Mouse (Mus musculus) heart, embryonic 15.5 days (tissue): ENCODE results near the gene Sptb. TPM values are rescaled to one million over a fixed set of nuclear protein-coding genes. Genes with fewer than 3 reads are reported as not detected.

Source experiments
- ATAC-seq: fragments of 200-750 bp; cut with Nextera tagmentation; replicated peaks from 2 replicates; pipeline ENCODE4 v1.8.0; 2017; ENCODE audit warnings: low read depth, moderate TSS enrichment; ENCODE audit not compliant: insufficient number of reproducible peaks, insufficient read depth, low FRiP score
- H3K27ac ChIP-seq: fragments of 300-500 bp; sonication (generic); 2 replicates; pipeline ENCODE4 v1.5.1; 2015; ENCODE audit warnings: mild to moderate bottlenecking, inconsistent platforms
- H3K27me3 ChIP-seq: fragments of 300-500 bp; sonication (generic); 2 replicates; pipeline ENCODE4 v1.6.1; 2015; ENCODE audit warnings: inconsistent platforms
- H3K36me3 ChIP-seq: fragments of 300-500 bp; sonication (generic); 2 replicates; pipeline ENCODE4 v1.6.1; 2015; ENCODE audit warnings: mild to moderate bottlenecking, inconsistent platforms
- H3K4me1 ChIP-seq: fragments of 300-500 bp; sonication (generic); replicated peaks from 2 replicates; pipeline ENCODE4 v1.6.1; 2015; ENCODE audit warnings: inconsistent platforms
- H3K4me2 ChIP-seq: fragments of 300-500 bp; sonication (generic); 2 replicates; pipeline ENCODE4 v1.6.1; 2015; ENCODE audit warnings: inconsistent platforms, mild to moderate bottlenecking, moderate library complexity
- H3K4me3 ChIP-seq: fragments of 300-500 bp; sonication (generic); 2 replicates; pipeline ENCODE4 v1.5.1; 2015; ENCODE audit warnings: mild to moderate bottlenecking, inconsistent platforms
- H3K9ac ChIP-seq: fragments of 300-500 bp; sonication (generic); 2 replicates; pipeline ENCODE4 v1.6.1; 2015; ENCODE audit warnings: mild to moderate bottlenecking, inconsistent platforms
- H3K9me3 ChIP-seq: fragments of 300-500 bp; sonication (generic); replicated peaks from 2 replicates; pipeline ENCODE4 v1.6.1; 2016; ENCODE audit warnings: inconsistent platforms
- WGBS: fragments of 180-500 bp; shearing (Covaris S2); methylation state at CpG from one replicate; pipeline ENCODE4 v1.1.7; 2015; ENCODE audit warnings: mixed read lengths; 5-methylcytosine and 5-hydroxymethylcytosine counted together
- polyA plus RNA-seq: library from polyadenylated mRNA; unstranded; fragments of >200 nt; fragmentation: Nextera tagmentation; extraction: Ambion mirVana; gene quantifications from 2 replicates; pipeline ENCODE4 v1.2.1, GENCODE M21; 2015

Gene Sptb
- polyA plus RNA-seq, 1 experiment from 2014 or later: 5.7 TPM

- WGBS: 78% methylated on average over 4 of the region's 4 CpGs
- no peak overlapping the region for H3K9ac ChIP-seq
- H3K4me2 ChIP-seq: no peak overlapping the region
- H3K36me3 ChIP-seq: no peaks in the 10 kb centered on the region
- H3K4me1 ChIP-seq: peaks cover 90% of the 10 kb centered on the region
- no peaks in the 10 kb centered on the region for H3K9me3 ChIP-seq
- H3K27ac ChIP-seq: peak overlapping the region; percentile 80
- H3K4me3 ChIP-seq: no peak overlapping the region
- no peaks in the 10 kb centered on the region for H3K27me3 ChIP-seq
- ATAC-seq: no peak
Observed at GRCm38 (mm10) chr12:76552958-76553357, 157.4 kb downstream of the Sptb start.

GRCm38 (mm10) chr12:76552321-76552720 is 158.0 kb downstream of the Sptb start:
- 12% methylated on average over 8 of the region's 8 CpGs for WGBS
- H3K9me3 ChIP-seq: no peaks in the 10 kb centered on the region
- ATAC-seq: peak; percentile 88
- H3K27ac ChIP-seq: peak overlapping the region; percentile 80
- no peak overlapping the region for H3K4me3 ChIP-seq
- peaks cover 94% of the 10 kb centered on the region for H3K4me1 ChIP-seq
- no peak overlapping the region for H3K9ac ChIP-seq
- H3K27me3 ChIP-seq: no peaks in the 10 kb centered on the region
- no peaks in the 10 kb centered on the region for H3K36me3 ChIP-seq
- peak overlapping the region; percentile 27; the same call in 1 of the 2 replicates for H3K4me2 ChIP-seq

- WGBS: 58% methylated on average over 3 of the region's 3 CpGs
- ATAC-seq: no peak
- H3K27me3 ChIP-seq: no peaks in the 10 kb centered on the region
- no peaks in the 10 kb centered on the region for H3K9me3 ChIP-seq
- H3K4me2 ChIP-seq: no peak overlapping the region
- H3K27ac ChIP-seq: peak overlapping the region; percentile 60; the same call in 1 of the 2 replicates
- no peaks in the 10 kb centered on the region for H3K36me3 ChIP-seq
- no peak overlapping the region for H3K4me3 ChIP-seq
- no peak overlapping the region for H3K9ac ChIP-seq
- H3K4me1 ChIP-seq: peaks cover 89% of the 10 kb centered on the region
Observed at GRCm38 (mm10) chr12:76549203-76549602, 161.1 kb downstream of the Sptb start.

GRCm38 (mm10) chr12:76548082-76548423 is 162.3 kb downstream of the Sptb start:
- no peak overlapping the region for H3K4me3 ChIP-seq
- WGBS: 26% methylated on average over 7 of the region's 7 CpGs
- H3K27me3 ChIP-seq: no peaks in the 10 kb centered on the region
- peaks cover 78% of the 10 kb centered on the region for H3K4me1 ChIP-seq
- H3K9me3 ChIP-seq: no peaks in the 10 kb centered on the region
- H3K27ac ChIP-seq: peak overlapping the region; percentile 60
- H3K9ac ChIP-seq: 0 out of 2 replicates have a peak overlapping the region, but pooled peaks have one; percentile 22
- no peak for ATAC-seq
- no peaks in the 10 kb centered on the region for H3K36me3 ChIP-seq
- H3K4me2 ChIP-seq: peak overlapping the region; percentile 61; the same call in 1 of the 2 replicates

GRCm38 (mm10) chr12:76547409-76548081 is 162.8 kb downstream of the Sptb start:
- Histone ChIP-seq H3K4me2 (peak overlapping the region; percentile 61), H3K9me3 (no peaks in the 10 kb centered on the region), H3K36me3 (no peaks in the 10 kb centered on the region), H3K27ac (peak overlapping the region; percentile 60), H3K4me1 (peaks cover 72% of the 10 kb centered on the region), H3K4me3 (peak overlapping the region; percentile 35), H3K27me3 (no peaks in the 10 kb centered on the region), H3K9ac (0 out of 2 replicates have a peak overlapping the region, but pooled peaks have one; percentile 22)
- ATAC-seq: no peak
- WGBS: 33% methylated on average over 13 of the region's 13 CpGs

GRCm38 (mm10) chr12:76546383-76547276 is 163.7 kb downstream of the Sptb start:
- Histone ChIP-seq H3K36me3 (no peaks in the 10 kb centered on the region), H3K27ac (peak overlapping the region; percentile 60), H3K9ac (peak overlapping the region; percentile 43), H3K4me1 (peaks cover 68% of the 10 kb centered on the region), H3K4me3 (peak overlapping the region; percentile 35), H3K4me2 (peak overlapping the region; percentile 61), H3K27me3 (no peaks in the 10 kb centered on the region), H3K9me3 (no peaks in the 10 kb centered on the region)
- 16% methylated on average over 28 of the region's 28 CpGs for WGBS
- 0 out of 2 replicates have a peak, but pooled peaks have one; percentile 8 for ATAC-seq

- H3K9ac ChIP-seq: peak overlapping the region; percentile 43; the same call in 1 of the 2 replicates
- peak overlapping the region; percentile 3; the same call in 1 of the 2 replicates for H3K27ac ChIP-seq
- H3K9me3 ChIP-seq: no peaks in the 10 kb centered on the region
- peak overlapping the region; percentile 35 for H3K4me3 ChIP-seq
- H3K27me3 ChIP-seq: no peaks in the 10 kb centered on the region
- H3K36me3 ChIP-seq: no peaks in the 10 kb centered on the region
- WGBS: 30% methylated on average over 15 of the region's 15 CpGs
- H3K4me2 ChIP-seq: peak overlapping the region; percentile 61
- ATAC-seq: no peak
- peaks cover 65% of the 10 kb centered on the region for H3K4me1 ChIP-seq
Observed at GRCm38 (mm10) chr12:76545786-76546370, 164.5 kb downstream of the Sptb start.

- Histone ChIP-seq H3K4me3 (no peak overlapping the region), H3K4me2 (peak overlapping the region; percentile 17; the same call in 1 of the 2 replicates)
- WGBS: 73% methylated on average over 6 of the region's 6 CpGs
Observed at GRCm38 (mm10) chr12:76541879-76542278, 168.5 kb downstream of the Sptb start.

GRCm38 (mm10) chr12:76541475-76541874 is 168.9 kb downstream of the Sptb start:
- 38% methylated on average over 8 of the region's 8 CpGs for WGBS
- Histone ChIP-seq H3K27me3 (no peaks in the 10 kb centered on the region), H3K36me3 (0 out of 2 replicates have a peak, but pooled peaks cover 4% of the 10 kb centered on the region), H3K4me3 (no peak overlapping the region), H3K27ac (no peak overlapping the region), H3K4me2 (peak overlapping the region; percentile 17; the same call in 1 of the 2 replicates), H3K4me1 (peaks cover 45% of the 10 kb centered on the region), H3K9me3 (no peaks in the 10 kb centered on the region), H3K9ac (no peak overlapping the region)
- ATAC-seq: no peak

More at GRCm38 (mm10) chr12:76541879-76542278, 168.5 kb downstream of the Sptb start:
- ATAC-seq: no peak
- Histone ChIP-seq H3K9ac (no peak overlapping the region), H3K36me3 (0 out of 2 replicates have a peak, but pooled peaks cover 4% of the 10 kb centered on the region), H3K9me3 (no peaks in the 10 kb centered on the region), H3K27ac (no peak overlapping the region), H3K4me1 (peaks cover 45% of the 10 kb centered on the region), H3K27me3 (no peaks in the 10 kb centered on the region)

- no peak overlapping the region for H3K9ac ChIP-seq
- WGBS: 72% methylated on average over 10 of the region's 10 CpGs
- no peak overlapping the region for H3K27ac ChIP-seq
- no peak for ATAC-seq
- H3K4me2 ChIP-seq: no peak overlapping the region
- H3K4me1 ChIP-seq: peaks cover 45% of the 10 kb centered on the region
- H3K36me3 ChIP-seq: 0 out of 2 replicates have a peak, but pooled peaks cover 4% of the 10 kb centered on the region
- no peaks in the 10 kb centered on the region for H3K27me3 ChIP-seq
- H3K9me3 ChIP-seq: no peaks in the 10 kb centered on the region
- no peak overlapping the region for H3K4me3 ChIP-seq
Observed at GRCm38 (mm10) chr12:76540701-76541221, 169.6 kb downstream of the Sptb start.

- H3K27me3 ChIP-seq: no peaks in the 10 kb centered on the region
- WGBS: 84% methylated on average over 3 of the region's 3 CpGs
- H3K4me2 ChIP-seq: no peak overlapping the region
- H3K9ac ChIP-seq: no peak overlapping the region
- 0 out of 2 replicates have a peak, but pooled peaks cover 4% of the 10 kb centered on the region for H3K36me3 ChIP-seq
- no peak for ATAC-seq
- no peak overlapping the region for H3K27ac ChIP-seq
- H3K9me3 ChIP-seq: no peaks in the 10 kb centered on the region
- H3K4me1 ChIP-seq: peaks cover 45% of the 10 kb centered on the region
- H3K4me3 ChIP-seq: no peak overlapping the region
Observed at GRCm38 (mm10) chr12:76540169-76540568, 170.2 kb downstream of the Sptb start.
